Mouse (Mus musculus) midbrain, embryonic 14.5 days (tissue): ENCODE measurements around the gene Psmd9. TPM values are rescaled to one million over a fixed set of nuclear protein-coding genes. Genes with fewer than 3 reads are reported as not detected.

Experiments used
- ATAC-seq: fragments of 200-750 bp; cut with Nextera tagmentation; 2 replicates; pipeline ENCODE4 v1.8.0; 2017; ENCODE audit warnings: moderate number of reproducible peaks, moderate library complexity; ENCODE audit not compliant: low FRiP score, low TSS enrichment
- DNase-seq: peaks from one replicate; pipeline ENCODE4 v3.0.0-alpha.2; 2015
- H3K27ac ChIP-seq: fragments of 300-500 bp; sonication (generic); replicated peaks from 2 replicates; pipeline ENCODE4 v1.5.1; 2014; ENCODE audit warnings: mild to moderate bottlenecking, low read depth, low read length, moderate library complexity
- H3K27me3 ChIP-seq: fragments of 300-500 bp; sonication (generic); 2 replicates; pipeline ENCODE4 v1.6.1; 2014; ENCODE audit warnings: low read length, control low read depth, mixed read lengths; ENCODE audit not compliant: control insufficient read depth, insufficient read depth
- H3K36me3 ChIP-seq: fragments of 300-500 bp; sonication (generic); 2 replicates; pipeline ENCODE4 v1.6.1; 2014; ENCODE audit warnings: low read length, control low read depth; ENCODE audit not compliant: control insufficient read depth, insufficient read depth
- H3K4me1 ChIP-seq: fragments of 300-500 bp; sonication (generic); 2 replicates; pipeline ENCODE4 v1.6.1; 2014; ENCODE audit warnings: mild to moderate bottlenecking, antibody characterized with exemption, low read length, control low read depth; ENCODE audit not compliant: control insufficient read depth, insufficient read depth
- H3K4me2 ChIP-seq: fragments of 300-500 bp; sonication (generic); 2 replicates; pipeline ENCODE4 v1.6.1; 2014; ENCODE audit warnings: mild to moderate bottlenecking, low read length, moderate library complexity
- H3K4me3 ChIP-seq: fragments of 300-500 bp; sonication (generic); replicated peaks from 2 replicates; pipeline ENCODE4 v1.5.1; 2014; ENCODE audit warnings: low read depth, low read length
- H3K9ac ChIP-seq: fragments of 300-500 bp; sonication (generic); replicated peaks from 2 replicates; pipeline ENCODE4 v1.6.1; 2014; ENCODE audit warnings: mild to moderate bottlenecking, low read length, moderate library complexity
- H3K9me3 ChIP-seq: fragments of 300-500 bp; sonication (generic); 2 replicates; pipeline ENCODE4 v1.6.1; 2016; ENCODE audit warnings: low read length, control low read depth, mixed read lengths; ENCODE audit not compliant: control insufficient read depth
- WGBS: fragments of 180-500 bp; shearing (Covaris S2); extraction: QIAGEN DNeasy Blood & Tissue Kit; methylation state at CpG from one replicate; pipeline ENCODE4 v1.1.7; 2014; 5-methylcytosine and 5-hydroxymethylcytosine counted together
- polyA plus RNA-seq: library from polyadenylated mRNA; unstranded; fragments of >200 nt; fragmentation: Nextera tagmentation; extraction: Ambion mirVana; gene quantifications from 2 replicates; pipeline ENCODE4 v1.2.1, GENCODE M21; 2014

The Psmd9 gene
- polyA plus RNA-seq, 1 experiment from 2014 or later, result 51.3 TPM

GRCm38 (mm10) chr5:123296972-123297754 is 128.0 kb downstream of the Psmd9 start:
- Histone ChIP-seq H3K9ac (no peak overlapping the region), H3K27ac (no peak overlapping the region), H3K36me3 (no peaks in the 10 kb centered on the region), H3K4me2 (no peak overlapping the region), H3K4me3 (no peak overlapping the region), H3K27me3 (no peaks in the 10 kb centered on the region), H3K4me1 (peaks cover 14% of the 10 kb centered on the region), H3K9me3 (no peaks in the 10 kb centered on the region)
- ATAC-seq (no peak), DNase-seq (no peak)
- WGBS, result 54% methylated on average over 23 of the region's 23 CpGs

- DNase-seq (no peak), ATAC-seq (no peak)
- no peak overlapping the region for H3K27ac ChIP-seq
- no peak overlapping the region for H3K9ac ChIP-seq
- no peaks in the 10 kb centered on the region for H3K27me3 ChIP-seq
- peaks cover 19% of the 10 kb centered on the region for H3K4me1 ChIP-seq
- 77% methylated on average over 7 of the region's 7 CpGs for WGBS
- H3K9me3 ChIP-seq, result no peaks in the 10 kb centered on the region
- no peaks in the 10 kb centered on the region for H3K36me3 ChIP-seq
- H3K4me2 ChIP-seq, result no peak overlapping the region
- H3K4me3 ChIP-seq, result no peak overlapping the region
Observed at GRCm38 (mm10) chr5:123297830-123298229, 128.6 kb downstream of the Psmd9 start.

GRCm38 (mm10) chr5:123298526-123298925 is 129.3 kb downstream of the Psmd9 start:
- ATAC-seq (no peak), DNase-seq (no peak)
- no peaks in the 10 kb centered on the region for H3K27me3 ChIP-seq
- H3K4me1 ChIP-seq, result peaks cover 19% of the 10 kb centered on the region
- 92% methylated on average over 6 of the region's 6 CpGs for WGBS
- no peaks in the 10 kb centered on the region for H3K9me3 ChIP-seq
- H3K36me3 ChIP-seq, result no peaks in the 10 kb centered on the region
- no peak overlapping the region for H3K27ac ChIP-seq
- H3K4me2 ChIP-seq, result no peak overlapping the region
- H3K9ac ChIP-seq, result no peak overlapping the region
- H3K4me3 ChIP-seq, result no peak overlapping the region

Other genes starting within 250 kb of the Psmd9 start
- 83.3 and 99.9 TPM in 2 replicates for gene Kdm2b, start 179.6 kb upstream of the Psmd9 start, polyA plus RNA-seq
- 12.9 and 14.0 TPM in 2 replicates for gene Orai1, start 154.3 kb upstream of the Psmd9 start, polyA plus RNA-seq
- not detected in 2 replicates for gene Morn3, start 122.4 kb upstream of the Psmd9 start, polyA plus RNA-seq
- gene Tmem120b, start 101.0 kb upstream of the Psmd9 start, polyA plus RNA-seq, result 12.7 and 13.1 TPM in 2 replicates
- gene Rhof, start 36.7 kb upstream of the Psmd9 start, polyA plus RNA-seq, result 7.1 and 8.9 TPM in 2 replicates
- 14.2 and 15.0 TPM in 2 replicates for gene Setd1b, start 27.2 kb upstream of the Psmd9 start, polyA plus RNA-seq
- gene Hpd, start 13.3 kb downstream of the Psmd9 start, polyA plus RNA-seq, result not detected in 2 replicates
- 0.46 and 1.2 TPM in 2 replicates for gene Wdr66, start 82.7 kb downstream of the Psmd9 start, polyA plus RNA-seq
- 42.4 and 44.0 TPM in 2 replicates for gene Bcl7a, start 174.4 kb downstream of the Psmd9 start, polyA plus RNA-seq
- gene Mlxip, start 225.4 kb downstream of the Psmd9 start, polyA plus RNA-seq, result 18.7 and 23.0 TPM in 2 replicates